Mouse (Mus musculus): Measurements from ENCODE around the gene Cox4i2. TPM values are rescaled to one million over a fixed set of nuclear protein-coding genes. Genes with fewer than 3 reads are reported as not detected.
A peak's percentile ranks its signal among the peaks of the same experiment; 100 is the strongest.

Gene Cox4i2
- polyA plus RNA-seq (2015; fragmentation: Nextera tagmentation; extraction: Ambion mirVana) = 5.2 and 6.4 TPM in 2 replicates

DNA sequence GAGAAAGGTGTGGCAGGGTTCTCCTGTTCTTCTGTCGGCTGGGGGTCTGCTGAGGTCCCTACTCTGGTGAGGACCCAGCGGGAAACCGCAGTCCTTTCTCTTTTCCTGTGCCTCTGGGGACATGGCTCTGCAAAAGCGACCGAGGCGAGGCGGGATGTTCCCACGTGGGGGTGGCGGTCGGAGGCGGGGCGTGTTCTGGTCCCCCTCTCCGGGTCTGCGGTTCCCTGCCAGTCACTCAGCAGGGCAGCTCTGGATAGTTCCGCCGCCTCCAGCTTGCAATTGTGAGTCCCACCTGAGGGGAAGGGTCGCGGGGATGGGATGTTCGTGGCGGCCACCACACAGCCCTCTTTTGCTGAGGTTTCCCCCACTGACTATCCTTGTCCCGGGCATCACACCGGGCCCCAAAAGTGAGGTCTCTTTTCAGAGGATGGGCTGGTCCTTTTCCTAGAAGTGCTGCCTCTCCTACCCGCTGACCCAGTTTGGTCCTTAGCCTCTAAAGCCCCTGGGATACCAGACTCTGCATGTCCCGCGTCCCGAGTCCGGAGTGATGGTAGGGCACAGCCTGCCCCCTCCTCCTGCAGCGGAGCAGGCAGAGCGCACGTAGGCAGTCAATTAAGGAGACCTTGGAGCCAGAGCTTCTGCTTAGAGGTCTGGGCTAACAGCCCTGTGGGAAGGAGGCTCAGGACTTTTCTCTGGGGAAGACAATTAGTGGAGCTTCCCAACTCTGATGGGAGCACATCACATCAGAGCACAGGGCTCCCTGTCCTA is at the start of gene Cox4i2:
TSS of gene Cox4i2 (plus strand) at position 230 of the 768 bp plus-strand sequence.
- Histone ChIP-seq H3K27me3 (replicated peaks) (0 out of 2 replicates have a peak, but pooled peaks cover 4% of the 10 kb centered on the region), H3K4me2 (peak within 1 kb of the TSS; percentile 42), H3K9ac (no peak within 1 kb of the TSS), H3K4me1 (peaks cover 8% of the 10 kb centered on the region), H3K9me3 (no peaks in the 10 kb centered on the region), H3K27ac (no peak within 1 kb of the TSS), H3K36me3 (replicated peaks) (no peaks in the 10 kb centered on the region), H3K4me3 (peak within 1 kb of the TSS; percentile 8; the same call in 1 of the 2 replicates)
- WGBS = 3% methylated on average over 26 of the region's 30 CpGs
- no peak for ATAC-seq (replicated peaks)

DNA sequence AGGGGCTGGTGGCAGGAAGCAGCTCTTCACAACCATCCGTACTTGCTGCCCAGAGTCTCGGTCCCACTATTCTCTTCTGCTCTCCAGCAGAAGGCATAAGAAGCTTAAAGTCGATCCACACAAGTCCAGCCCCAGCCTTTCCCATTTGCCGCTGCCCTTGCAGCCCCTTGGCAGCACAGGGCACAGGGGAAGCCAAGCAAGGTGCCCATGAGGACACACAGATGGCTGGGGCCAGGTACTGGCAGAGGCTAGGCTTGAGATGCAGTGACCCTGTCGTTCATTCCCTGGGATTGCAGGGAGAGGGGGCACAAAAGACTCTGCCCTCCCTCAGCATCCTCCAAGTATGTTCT is 49.7 kb upstream of the Cox4i2 start:
- no peak overlapping the region for H3K9ac ChIP-seq
- ATAC-seq (replicated peaks) = no peak
- peaks cover 51% of the 10 kb centered on the region for H3K36me3 ChIP-seq (replicated peaks)
- no peak overlapping the region for H3K27ac ChIP-seq
- 86% methylated on average over 5 of the region's 5 CpGs for WGBS
- H3K27me3 ChIP-seq (replicated peaks) = no peaks in the 10 kb centered on the region
- no peak overlapping the region for H3K4me3 ChIP-seq
- H3K4me1 ChIP-seq = peaks cover 23% of the 10 kb centered on the region
- H3K4me2 ChIP-seq = no peak overlapping the region
- H3K9me3 ChIP-seq = no peaks in the 10 kb centered on the region

DNA sequence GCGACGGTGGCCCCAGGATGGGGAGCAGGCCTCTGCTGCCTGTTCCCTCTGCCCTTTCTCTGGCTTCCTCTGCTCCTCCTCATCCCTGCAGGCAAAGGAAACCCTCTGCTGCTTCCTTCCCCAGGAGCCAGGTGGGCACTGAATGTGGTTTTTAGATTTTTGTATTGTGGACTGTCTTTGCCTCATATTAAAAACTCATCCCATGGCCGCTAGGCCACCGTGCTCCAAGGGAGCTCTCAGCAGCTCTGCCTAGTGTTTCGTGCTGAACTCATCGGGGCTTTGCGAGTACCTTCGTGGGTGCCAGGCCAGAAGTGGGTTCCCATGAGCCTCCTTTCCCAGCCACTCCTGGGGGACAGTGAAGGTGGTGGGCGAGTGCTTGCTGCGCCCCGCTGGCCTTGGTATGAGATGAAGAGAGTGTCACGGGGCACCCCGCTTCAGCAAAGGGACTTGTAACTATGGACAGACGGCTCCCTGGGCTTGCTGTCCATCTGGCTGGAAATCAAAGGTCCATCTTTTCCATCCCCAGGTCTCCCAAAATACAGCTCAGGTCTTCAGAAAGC is 49.1 kb upstream of the Cox4i2 start:
- Histone ChIP-seq H3K27me3 (replicated peaks) (no peaks in the 10 kb centered on the region), H3K4me3 (no peak overlapping the region), H3K4me1 (peaks cover 23% of the 10 kb centered on the region), H3K27ac (0 out of 2 replicates have a peak overlapping the region, but pooled peaks have one; percentile 87), H3K4me2 (no peak overlapping the region), H3K36me3 (replicated peaks) (peaks cover 51% of the 10 kb centered on the region), H3K9me3 (no peaks in the 10 kb centered on the region), H3K9ac (no peak overlapping the region)
- 91% methylated on average over 14 of the region's 14 CpGs for WGBS
- no peak for ATAC-seq (replicated peaks)

DNA sequence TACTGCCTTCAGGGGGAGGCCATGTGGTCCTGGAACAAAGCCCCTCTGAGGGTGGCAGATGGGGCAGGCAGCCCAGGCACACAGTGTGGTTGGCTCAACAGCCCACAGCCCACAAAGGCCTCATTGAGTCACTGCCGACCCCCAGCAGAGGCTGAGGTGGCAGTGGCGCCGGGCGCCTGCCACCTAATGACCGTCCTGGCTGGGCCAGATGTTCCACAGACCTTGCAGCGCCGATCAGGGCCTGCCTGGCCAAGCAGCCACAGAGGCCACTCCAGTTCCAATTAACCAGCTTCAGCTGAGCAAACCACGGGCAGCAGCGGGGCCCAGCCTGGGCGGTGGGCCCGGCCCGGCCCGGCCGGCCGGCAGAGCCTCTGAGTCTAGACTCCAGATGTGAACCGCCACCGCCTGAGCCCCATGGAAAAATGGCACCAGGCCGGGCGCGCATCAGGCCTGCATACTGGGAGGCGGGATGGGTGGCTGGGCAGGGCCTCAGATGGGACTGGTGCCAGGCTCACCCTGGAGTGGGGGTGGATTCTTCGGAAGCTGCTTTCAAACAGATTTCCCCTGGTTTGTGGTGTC is 47.9 kb upstream of the Cox4i2 start:
- no peak overlapping the region for H3K9ac ChIP-seq
- 66% methylated on average over 22 of the region's 22 CpGs for WGBS
- H3K4me1 ChIP-seq = peaks cover 23% of the 10 kb centered on the region
- no peak overlapping the region for H3K4me2 ChIP-seq
- ATAC-seq (replicated peaks) = no peak; the same call in 1 of the 2 replicates
- no peaks in the 10 kb centered on the region for H3K9me3 ChIP-seq
- peak overlapping the region; percentile 87 for H3K27ac ChIP-seq
- H3K36me3 ChIP-seq (replicated peaks) = peaks cover 39% of the 10 kb centered on the region
- no peaks in the 10 kb centered on the region for H3K27me3 ChIP-seq (replicated peaks)
- H3K4me3 ChIP-seq = no peak overlapping the region

DNA sequence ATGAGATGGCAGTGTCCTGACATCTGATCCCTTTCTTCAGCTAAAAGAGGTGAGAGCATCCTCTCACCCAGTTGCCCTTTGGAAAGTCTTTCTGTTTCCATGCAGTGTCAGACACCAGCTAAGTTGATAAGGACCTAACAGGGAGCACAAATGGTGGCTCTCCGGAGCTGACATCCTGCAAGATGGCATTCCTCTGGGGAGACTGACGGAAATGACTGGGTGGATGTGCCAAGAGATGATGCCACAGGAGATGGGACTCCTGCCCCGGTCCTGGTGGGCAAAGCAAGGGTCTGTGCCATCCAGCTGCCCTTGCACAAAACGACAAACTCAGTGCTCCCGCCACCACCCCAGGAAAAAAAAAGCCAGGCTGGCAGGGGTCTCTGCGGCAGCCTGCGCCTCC is 46.8 kb upstream of the Cox4i2 start:
- Histone ChIP-seq H3K4me2 (peak overlapping the region; percentile 55), H3K4me1 (peaks cover 23% of the 10 kb centered on the region), H3K27me3 (replicated peaks) (no peaks in the 10 kb centered on the region), H3K9me3 (no peaks in the 10 kb centered on the region), H3K9ac (peak overlapping the region; percentile 62), H3K36me3 (replicated peaks) (peaks cover 29% of the 10 kb centered on the region), H3K27ac (peak overlapping the region; percentile 87), H3K4me3 (peak overlapping the region; percentile 44)
- 12% methylated on average over 7 of the region's 7 CpGs for WGBS
- no peak for ATAC-seq (replicated peaks)

DNA sequence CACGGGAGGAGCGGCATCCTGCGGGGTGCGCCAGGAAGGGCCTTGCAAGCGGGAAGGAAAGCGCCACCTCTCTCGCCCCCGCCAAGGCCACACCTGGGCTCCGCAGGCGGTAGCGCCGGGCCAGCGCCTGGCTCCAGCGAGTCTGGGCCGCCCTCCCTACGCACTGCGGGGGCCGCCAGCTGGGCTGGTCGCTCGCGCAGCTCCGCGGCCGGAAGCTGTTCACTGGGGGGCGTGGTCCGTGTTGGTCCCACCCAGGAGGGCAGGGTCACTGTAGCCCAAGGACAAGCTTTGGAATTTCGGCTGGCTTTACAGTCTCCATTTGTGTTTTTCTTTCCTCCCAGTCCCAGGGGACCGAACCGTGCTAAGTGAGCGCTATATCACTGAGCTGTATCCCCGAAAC is 46.3 kb upstream of the Cox4i2 start:
- H3K4me2 ChIP-seq = peak overlapping the region; percentile 55
- H3K27me3 ChIP-seq (replicated peaks) = no peaks in the 10 kb centered on the region
- ATAC-seq (replicated peaks) = peak; percentile 92
- H3K27ac ChIP-seq = peak overlapping the region; percentile 87
- H3K4me3 ChIP-seq = peak overlapping the region; percentile 44
- peaks cover 23% of the 10 kb centered on the region for H3K4me1 ChIP-seq
- peaks cover 26% of the 10 kb centered on the region for H3K36me3 ChIP-seq (replicated peaks)
- no peaks in the 10 kb centered on the region for H3K9me3 ChIP-seq
- peak overlapping the region; percentile 62 for H3K9ac ChIP-seq
- 4% methylated on average over 31 of the region's 31 CpGs for WGBS

DNA sequence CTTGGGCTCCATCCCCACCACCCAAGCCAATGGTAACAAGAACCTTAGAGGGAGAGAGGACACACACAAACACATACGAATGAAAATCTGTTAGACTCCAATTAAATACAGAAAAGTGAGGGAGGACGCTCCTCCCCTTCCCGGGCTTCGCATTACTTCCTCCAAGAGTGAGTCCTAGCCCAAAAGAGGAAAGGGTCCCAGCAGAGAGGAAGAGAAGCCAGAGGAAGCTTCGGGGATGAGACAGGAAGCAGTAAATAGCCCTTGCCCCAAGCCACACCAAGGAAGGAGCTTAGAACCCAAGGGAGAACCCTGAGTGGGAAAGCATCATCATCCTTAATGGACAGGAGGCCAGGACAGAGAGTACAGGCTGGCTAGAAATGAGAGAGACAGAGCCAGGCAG is 44.9 kb upstream of the Cox4i2 start:
- Histone ChIP-seq H3K9me3 (no peaks in the 10 kb centered on the region), H3K4me2 (no peak overlapping the region), H3K27ac (no peak overlapping the region), H3K4me1 (peaks cover 23% of the 10 kb centered on the region), H3K4me3 (no peak overlapping the region), H3K27me3 (replicated peaks) (no peaks in the 10 kb centered on the region), H3K9ac (no peak overlapping the region), H3K36me3 (replicated peaks) (peaks cover 16% of the 10 kb centered on the region)
- ATAC-seq (replicated peaks) = no peak
- WGBS = 92% methylated on average over 5 of the region's 5 CpGs

DNA sequence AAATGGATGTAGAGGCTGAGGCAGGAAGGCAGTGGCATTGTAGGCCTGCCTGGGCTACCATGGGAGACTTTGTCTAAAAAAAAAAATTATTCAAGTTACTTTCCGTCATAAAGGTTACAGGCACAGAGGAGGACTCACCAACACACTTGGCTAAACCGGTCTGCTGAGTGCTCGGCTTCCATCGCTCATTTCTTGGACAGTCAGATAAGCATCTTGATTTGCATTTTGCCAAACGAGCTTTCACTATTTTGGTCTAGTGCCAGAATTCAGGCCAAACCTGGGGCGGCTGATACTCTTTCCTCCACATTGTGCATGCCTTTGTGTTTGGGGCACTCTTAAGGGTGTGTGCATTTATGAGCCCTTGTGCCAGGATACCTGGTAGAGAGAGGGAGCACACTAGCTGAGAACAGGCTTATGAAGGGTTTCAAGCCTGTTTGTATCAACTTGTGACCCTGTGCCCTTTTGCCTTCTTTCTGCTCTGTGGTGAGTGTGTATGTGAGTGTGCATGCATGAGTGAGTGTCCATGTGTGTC is 37.7 kb upstream of the Cox4i2 start:
- no peak for ATAC-seq (replicated peaks)
- no peak overlapping the region for H3K27ac ChIP-seq
- no peaks in the 10 kb centered on the region for H3K36me3 ChIP-seq (replicated peaks)
- no peaks in the 10 kb centered on the region for H3K27me3 ChIP-seq (replicated peaks)
- H3K4me1 ChIP-seq = peaks cover 4% of the 10 kb centered on the region; the same call in 1 of the 2 replicates
- no peak overlapping the region for H3K9ac ChIP-seq
- WGBS = 62% methylated on average over 6 of the region's 6 CpGs
- H3K4me2 ChIP-seq = no peak overlapping the region
- no peaks in the 10 kb centered on the region for H3K9me3 ChIP-seq
- H3K4me3 ChIP-seq = no peak overlapping the region

DNA sequence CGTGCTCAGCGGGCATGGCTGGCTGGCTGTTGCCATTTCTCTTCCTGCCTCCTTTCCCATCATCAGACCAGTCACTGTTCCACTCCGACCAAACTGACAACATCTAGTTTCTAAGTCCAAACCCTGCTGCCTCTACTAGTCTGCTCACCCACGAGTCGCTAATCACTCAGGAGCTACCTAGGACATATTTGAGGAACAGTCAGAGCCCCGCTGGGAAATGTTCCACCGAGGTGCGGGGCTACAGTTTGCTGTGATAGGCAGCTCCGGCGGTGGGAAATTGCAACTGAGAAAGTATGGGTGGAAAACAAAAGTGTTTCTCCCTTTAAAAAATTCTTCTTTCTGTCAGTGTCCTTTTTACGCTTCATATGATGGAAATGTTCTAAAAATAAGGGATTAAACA is 36.3 kb upstream of the Cox4i2 start:
- 42% methylated on average over 11 of the region's 11 CpGs for WGBS
- Histone ChIP-seq H3K4me1 (peaks cover 4% of the 10 kb centered on the region; the same call in 1 of the 2 replicates), H3K4me2 (no peak overlapping the region), H3K36me3 (replicated peaks) (no peaks in the 10 kb centered on the region), H3K27me3 (replicated peaks) (0 out of 2 replicates have a peak, but pooled peaks cover 2% of the 10 kb centered on the region), H3K4me3 (no peak overlapping the region), H3K9me3 (no peaks in the 10 kb centered on the region), H3K9ac (no peak overlapping the region), H3K27ac (peak overlapping the region; percentile 47; the same call in 1 of the 2 replicates)
- no peak for ATAC-seq (replicated peaks)

DNA sequence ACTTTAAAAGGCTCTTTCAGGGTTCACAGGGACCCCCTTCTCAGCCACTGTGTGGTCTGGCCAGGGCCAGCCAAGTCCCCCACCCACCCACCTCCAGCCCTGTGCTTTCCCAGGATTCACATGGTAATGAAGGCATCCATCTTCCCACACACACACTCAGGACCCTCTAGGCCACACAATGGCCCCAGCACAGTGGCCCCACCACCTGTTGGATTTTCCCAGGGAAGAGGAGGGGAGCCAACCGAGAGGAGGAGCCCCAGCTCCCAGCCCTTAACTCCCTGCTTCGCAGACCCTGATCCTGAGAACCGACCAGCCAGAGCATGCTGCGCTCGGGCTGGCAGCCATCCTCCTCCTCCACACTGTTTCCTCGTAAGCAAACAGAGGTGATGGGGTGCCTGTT is 35.9 kb upstream of the Cox4i2 start:
- 13% methylated on average over 6 of the region's 6 CpGs for WGBS
- Histone ChIP-seq H3K27me3 (replicated peaks) (0 out of 2 replicates have a peak, but pooled peaks cover 2% of the 10 kb centered on the region), H3K36me3 (replicated peaks) (no peaks in the 10 kb centered on the region), H3K27ac (peak overlapping the region; percentile 47; the same call in 1 of the 2 replicates), H3K9ac (no peak overlapping the region), H3K4me2 (no peak overlapping the region), H3K4me1 (peaks cover 4% of the 10 kb centered on the region; the same call in 1 of the 2 replicates), H3K9me3 (no peaks in the 10 kb centered on the region), H3K4me3 (no peak overlapping the region)
- ATAC-seq (replicated peaks) = peak; percentile 78

DNA sequence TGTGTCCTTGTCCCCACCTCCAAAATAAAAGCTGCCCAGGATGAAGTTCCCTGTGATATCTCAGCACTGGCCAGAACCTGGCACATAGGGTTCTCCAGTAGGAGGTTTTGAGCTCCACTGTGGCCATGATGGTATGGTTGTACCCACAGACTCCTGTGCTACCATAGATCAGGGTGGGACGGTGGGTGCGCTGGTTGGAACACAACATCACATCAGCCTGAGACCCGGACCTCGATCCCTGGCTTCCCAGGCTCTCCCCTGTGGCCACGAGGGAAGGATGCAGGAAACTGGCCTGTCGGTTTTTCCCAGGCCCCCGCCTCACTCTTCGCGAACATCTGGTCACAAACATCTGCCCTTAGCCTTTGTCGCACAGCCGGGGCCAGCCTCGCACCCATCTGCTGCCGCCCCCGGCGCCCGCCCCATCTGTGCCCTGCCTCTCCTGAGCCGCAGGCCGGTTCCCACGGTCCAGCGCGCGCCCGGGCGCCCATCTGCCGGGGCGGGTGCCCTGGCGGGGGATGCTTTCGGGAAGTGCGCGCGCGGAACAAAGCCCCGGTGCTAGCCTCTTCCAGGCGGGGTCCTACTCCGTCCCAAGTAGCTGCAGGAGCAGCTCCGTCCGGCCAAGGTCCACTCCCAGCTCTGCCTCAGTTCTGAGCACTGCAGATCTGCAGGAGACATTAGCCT is 30.2 kb upstream of the Cox4i2 start:
- H3K9me3 ChIP-seq = no peaks in the 10 kb centered on the region
- H3K4me3 ChIP-seq = peak overlapping the region; percentile 31
- 0 out of 2 replicates have a peak, but pooled peaks cover 2% of the 10 kb centered on the region for H3K27me3 ChIP-seq (replicated peaks)
- peaks cover 7% of the 10 kb centered on the region for H3K4me1 ChIP-seq
- peak overlapping the region; percentile 44 for H3K9ac ChIP-seq
- no peak overlapping the region for H3K27ac ChIP-seq
- H3K4me2 ChIP-seq = peak overlapping the region; percentile 58
- no peaks in the 10 kb centered on the region for H3K36me3 ChIP-seq (replicated peaks)
- WGBS = 2% methylated on average over 37 of the region's 37 CpGs
- peak; percentile 62 for ATAC-seq (replicated peaks)

DNA sequence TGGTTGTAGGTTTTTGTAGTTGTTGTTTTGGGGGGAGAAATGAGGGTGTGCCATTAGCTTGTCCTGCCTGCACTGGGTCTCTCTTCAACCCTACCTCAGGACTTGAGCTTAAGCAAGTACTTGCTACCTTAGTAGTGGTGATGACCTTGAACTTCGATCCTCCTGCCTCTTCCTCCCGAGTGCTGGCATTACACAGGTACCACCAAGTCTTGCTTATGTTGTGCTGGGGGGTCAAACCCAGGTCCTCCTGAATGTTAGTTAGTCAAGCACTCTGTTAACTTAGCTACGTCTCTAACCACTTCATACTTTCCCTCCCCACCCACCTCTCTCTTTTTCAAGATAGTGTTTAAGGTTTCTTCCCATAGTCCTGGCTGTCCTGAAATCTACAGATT is 29.6 kb upstream of the Cox4i2 start:
- Histone ChIP-seq H3K9me3 (no peaks in the 10 kb centered on the region), H3K27ac (no peak overlapping the region), H3K27me3 (replicated peaks) (0 out of 2 replicates have a peak, but pooled peaks cover 2% of the 10 kb centered on the region), H3K4me2 (peak overlapping the region; percentile 58), H3K36me3 (replicated peaks) (no peaks in the 10 kb centered on the region), H3K4me1 (peaks cover 7% of the 10 kb centered on the region), H3K9ac (no peak overlapping the region; the same call in 1 of the 2 replicates), H3K4me3 (peak overlapping the region; percentile 31; the same call in 1 of the 2 replicates)
- ATAC-seq (replicated peaks) = no peak
- WGBS = 72% methylated on average over 3 of the region's 3 CpGs

Measured in midbrain, embryonic 15.5 days (tissue).